Mouse (Mus musculus): ENCODE measurements at regions not wholly inside any gene's neighbourhood (a gene's known extent, or its start where the extent isn't known, plus 50 kb on each side); places are given as distances from the start of the nearest gene placed in this dataset.
A peak's percentile ranks its signal among the peaks of the same experiment; 100 is the strongest.
"Not testable (repeated sequence)": the region's sequence is repeated elsewhere in the genome, so short reads cannot be mapped to it uniquely, and the experiment has no call there.

GRCm38 (mm10) chr8:20436956-20437355, 73.9 kb upstream of the Gm15319 start:
- peak; percentile 20 to 54 for DNase-seq (ENCODE audit: low spot score in 2 of 2)

- DNase-seq (ENCODE audit: low spot score in 2 of 2), result peak in 1 of 2 experiments; percentile 13
Observed at GRCm38 (mm10) chr8:20433236-20433635, 70.2 kb upstream of the Gm15319 start.

- not testable (repeated sequence) for DNase-seq (ENCODE audit: low spot score in 2 of 2)
Observed at GRCm38 (mm10) chr8:20429469-20429868, 66.5 kb upstream of the Gm15319 start.

- DNase-seq (ENCODE audit: low spot score in 2 of 2), result not testable (repeated sequence)
Observed at GRCm38 (mm10) chr8:20424903-20425222, 61.9 kb upstream of the Gm15319 start.

GRCm38 (mm10) chr8:20424104-20424902, 61.3 kb upstream of the Gm15319 start:
- DNase-seq (ENCODE audit: low spot score in 2 of 2), result peak; percentile 100

DNA sequence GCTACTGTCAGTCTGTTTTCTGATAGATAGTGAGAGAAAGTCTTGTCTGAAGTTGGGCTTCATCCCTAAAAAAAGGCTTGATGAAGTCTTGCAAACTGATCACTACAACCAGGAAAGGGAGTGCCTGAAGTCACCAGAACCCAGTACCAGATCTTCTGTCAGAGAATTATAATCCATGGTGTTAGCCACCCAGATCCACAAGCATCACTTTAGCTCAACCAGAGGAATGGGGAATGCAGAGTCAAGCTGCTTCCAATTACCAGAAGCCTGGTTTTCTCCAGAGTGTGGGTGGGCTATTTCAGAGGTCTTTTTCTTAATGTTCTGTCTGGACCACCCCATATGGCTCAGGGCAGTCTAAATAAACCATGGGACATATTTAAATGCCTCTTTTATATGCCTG, 57.8 kb upstream of the Gm15319 start:
- DNase-seq (ENCODE audit: low spot score in 2 of 2), result not testable (repeated sequence)

All from spleen, postnatal 10 days (tissue).